Mouse (Mus musculus) cerebellum, adult (tissue): ENCODE results near the gene Gm28305.

Source experiments
- ATAC-seq: cut with Nextera tagmentation; 2 replicates; pipeline ENCODE4 v1.9.2; 2017; ENCODE audit warnings: mild to moderate bottlenecking, moderate library complexity, mixed read lengths; ENCODE audit not compliant: insufficient number of reproducible peaks, low FRiP score, low TSS enrichment

The Gm28305 gene

DNA sequence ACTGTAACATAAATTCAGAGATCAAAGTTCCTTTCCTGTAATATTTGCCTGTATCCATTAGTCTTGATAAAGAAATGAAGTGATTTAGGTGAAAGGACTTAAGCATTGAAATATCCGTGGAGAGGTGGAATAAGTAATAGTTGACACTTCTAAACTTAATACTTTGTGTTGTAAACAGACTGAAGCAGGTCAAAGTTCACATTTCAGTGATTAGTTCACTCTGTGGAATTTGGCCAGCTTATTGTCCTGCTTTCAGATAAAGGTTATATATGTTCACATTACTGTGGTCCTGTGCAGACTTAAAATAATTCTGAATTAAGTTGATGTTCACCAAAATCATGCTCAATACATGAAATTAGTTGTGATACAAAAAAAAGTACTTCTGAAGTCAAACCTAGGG is 24.1 kb downstream of the Gm28305 start:
- no peak for ATAC-seq

- ATAC-seq = no peak
Measured at GRCm38 (mm10) chr9:104070241-104070640, 29.8 kb downstream of the Gm28305 start.

DNA sequence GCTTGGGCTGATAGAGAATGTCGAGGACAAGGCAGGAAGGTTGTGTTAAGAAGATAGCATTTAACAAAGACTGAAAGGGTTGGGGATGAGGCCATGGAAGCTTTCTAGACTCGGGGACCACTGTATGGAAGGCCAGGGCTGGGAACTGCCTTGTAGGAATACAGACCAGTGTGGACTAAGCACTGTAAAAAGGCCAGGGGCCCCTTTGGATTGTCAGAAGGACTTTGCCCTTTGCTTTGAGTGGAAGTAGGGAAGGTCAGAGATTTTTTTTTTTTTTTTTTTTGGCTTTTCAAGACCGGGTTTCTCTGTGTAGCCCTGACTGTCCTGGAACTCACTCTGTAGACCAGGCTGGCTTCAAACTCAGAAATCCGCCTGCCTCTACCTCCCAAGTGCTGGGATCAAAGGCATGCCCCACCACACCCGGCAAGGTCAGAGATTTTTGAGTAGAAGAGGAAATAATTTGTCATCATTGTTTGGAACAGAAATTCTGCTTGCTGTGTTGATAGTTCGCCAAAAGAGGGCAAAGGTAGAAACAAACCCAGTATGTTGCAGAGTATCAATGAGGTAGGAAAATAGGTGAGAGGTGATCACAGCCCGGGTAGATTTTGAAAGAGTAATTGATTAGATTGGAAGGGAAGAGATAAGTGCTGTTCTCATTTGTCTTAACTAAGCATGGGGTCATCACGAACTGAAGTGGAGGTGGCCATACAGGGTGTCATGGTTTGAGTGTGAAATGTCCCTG is 30.6 kb downstream of the Gm28305 start:
- ATAC-seq = no peak

DNA sequence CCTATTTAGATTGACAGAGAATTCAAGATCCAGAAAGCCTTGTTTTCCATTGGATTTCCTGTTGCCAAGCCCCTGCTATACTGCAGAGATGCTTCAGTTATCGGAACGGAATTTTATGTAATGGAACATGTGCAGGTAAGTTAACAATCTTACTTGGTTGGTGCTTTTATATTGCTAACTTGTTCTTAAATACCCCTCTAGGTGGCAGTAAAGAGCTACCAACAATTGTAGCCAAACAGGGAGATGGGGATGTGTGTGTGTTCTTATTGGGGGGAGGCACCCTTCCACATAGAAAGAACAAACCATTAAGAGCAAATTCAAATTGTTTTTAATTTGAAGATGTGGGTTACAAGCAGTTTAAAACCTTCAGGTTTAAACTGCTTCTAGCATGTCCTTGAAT is 35.3 kb downstream of the Gm28305 start:
- ATAC-seq = no peak

DNA sequence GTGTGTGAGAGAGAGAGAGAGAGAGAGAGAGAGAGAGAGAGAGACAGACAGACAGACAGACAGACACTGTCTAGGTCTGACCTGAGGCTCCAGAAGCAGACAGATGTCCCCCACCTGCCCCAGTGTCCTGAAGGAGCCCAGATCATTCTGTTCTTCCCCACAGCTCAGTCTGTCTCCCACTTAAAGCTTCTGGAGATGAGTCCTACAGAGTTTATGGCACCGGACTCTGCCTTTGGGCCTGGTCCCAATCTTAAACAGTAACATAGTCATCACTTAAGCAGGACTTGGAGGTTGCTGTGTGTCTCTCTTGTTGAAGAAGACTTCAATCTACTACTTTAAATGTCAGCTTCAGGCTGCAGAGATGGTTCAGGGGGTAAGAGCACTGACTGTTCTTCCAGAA is 38.3 kb downstream of the Gm28305 start:
- ATAC-seq = no peak

- ATAC-seq = no peak
Measured at GRCm38 (mm10) chr9:104079379-104079778, 38.9 kb downstream of the Gm28305 start.

DNA sequence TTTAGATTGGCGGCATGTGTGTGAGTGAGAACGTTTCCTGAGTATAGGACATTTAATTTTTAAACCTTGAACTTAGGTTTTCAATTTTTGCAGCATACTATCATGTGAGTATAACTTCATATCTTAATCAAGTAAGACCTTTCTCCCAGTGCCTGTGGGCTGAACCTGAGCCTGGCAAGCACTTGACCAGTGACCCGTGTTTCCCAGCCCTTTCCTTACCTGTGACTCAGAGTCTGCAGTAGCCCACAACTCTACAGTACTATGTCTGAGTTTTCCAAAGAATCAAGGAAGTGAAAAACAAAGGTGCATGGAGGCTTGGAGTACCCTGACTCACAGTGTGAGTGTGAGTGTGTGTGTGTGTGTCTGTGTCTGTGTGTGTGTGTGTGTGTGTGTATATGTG is 39.6 kb downstream of the Gm28305 start:
- ATAC-seq = no peak

- no peak for ATAC-seq
Measured at GRCm38 (mm10) chr9:104085730-104086429, 45.4 kb downstream of the Gm28305 start.

DNA sequence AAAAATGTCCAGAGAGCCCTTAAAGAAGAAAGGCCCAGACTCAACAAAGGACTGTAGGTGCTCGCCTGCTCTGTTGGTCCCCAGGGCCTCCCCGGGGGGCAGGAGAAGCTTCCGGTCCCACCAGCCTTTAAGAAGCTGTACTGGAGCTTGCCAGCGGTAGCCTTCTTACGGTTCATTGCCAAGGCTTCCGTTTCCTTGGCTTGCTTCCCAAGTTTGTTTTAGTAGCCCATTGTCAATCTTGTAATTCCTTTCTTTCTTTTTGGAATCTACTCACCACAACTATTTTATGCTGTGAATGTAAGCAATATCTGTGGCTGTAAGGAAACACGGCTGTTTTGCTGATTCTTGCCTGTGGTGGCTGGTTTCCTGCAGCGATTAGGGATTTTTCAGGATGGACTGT is 48.1 kb downstream of the Gm28305 start:
- ATAC-seq = no peak

- ATAC-seq = no peak
Measured at GRCm38 (mm10) chr9:104092945-104093344, 52.5 kb downstream of the Gm28305 start.

DNA sequence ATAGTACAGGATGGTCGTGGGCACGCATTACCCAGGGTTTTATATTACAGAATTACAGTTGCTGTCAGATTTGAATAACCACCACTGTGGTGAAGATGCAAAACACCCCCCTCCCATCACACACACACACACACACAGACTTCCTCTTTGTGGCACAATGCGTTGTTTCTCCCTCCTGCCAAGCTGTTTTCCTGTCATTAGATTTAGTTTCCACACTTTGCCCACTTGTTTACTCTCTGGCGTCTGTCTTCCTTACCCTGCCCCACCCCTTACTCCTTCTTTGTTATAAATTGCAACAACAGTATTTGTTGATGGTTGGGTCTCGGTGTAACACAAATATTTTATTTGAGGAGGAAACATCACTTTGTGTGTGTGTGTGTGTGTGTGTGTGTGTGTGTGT is 57.8 kb downstream of the Gm28305 start:
- no peak for ATAC-seq

DNA sequence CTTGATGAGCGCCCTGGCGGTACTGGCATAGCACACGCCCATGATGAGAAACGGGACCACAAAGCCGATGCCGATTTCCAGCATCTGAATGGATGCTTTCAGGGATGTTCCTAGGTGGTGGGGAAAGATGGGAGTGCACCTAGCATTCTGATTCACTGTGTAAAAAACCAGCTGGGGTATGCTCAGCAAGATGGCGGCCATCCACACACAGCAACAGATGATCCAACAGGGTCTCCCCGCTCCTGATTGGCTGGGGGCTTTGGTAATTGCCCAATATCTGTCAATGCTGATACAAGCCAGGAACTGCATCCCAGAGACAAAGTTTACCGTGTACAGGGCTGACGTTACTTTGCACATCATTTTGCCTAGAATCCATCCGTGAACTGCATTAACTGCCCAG is 58.6 kb downstream of the Gm28305 start:
- ATAC-seq = no peak

- ATAC-seq = no peak
Measured at GRCm38 (mm10) chr9:104100822-104101221, 60.4 kb downstream of the Gm28305 start.

DNA sequence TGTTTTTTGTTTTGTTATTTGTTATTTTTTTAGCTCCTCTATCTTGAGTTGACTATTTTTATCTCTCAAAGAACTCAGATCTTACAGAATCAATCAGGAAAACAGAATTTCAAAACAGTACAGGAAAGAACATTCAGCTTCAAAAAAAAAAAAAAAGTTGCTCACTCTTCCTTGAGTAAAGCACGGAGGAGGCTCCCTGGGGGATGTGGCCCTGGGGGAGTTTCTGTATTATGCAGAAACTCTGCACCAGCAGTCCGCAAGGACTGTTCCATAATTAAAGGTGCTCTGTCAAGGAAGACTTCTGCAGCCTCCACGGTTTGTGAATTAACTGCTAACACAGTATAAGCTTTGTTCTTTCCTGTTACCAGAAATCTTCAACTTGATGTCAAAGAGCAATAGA is 61.0 kb downstream of the Gm28305 start:
- no peak for ATAC-seq

DNA sequence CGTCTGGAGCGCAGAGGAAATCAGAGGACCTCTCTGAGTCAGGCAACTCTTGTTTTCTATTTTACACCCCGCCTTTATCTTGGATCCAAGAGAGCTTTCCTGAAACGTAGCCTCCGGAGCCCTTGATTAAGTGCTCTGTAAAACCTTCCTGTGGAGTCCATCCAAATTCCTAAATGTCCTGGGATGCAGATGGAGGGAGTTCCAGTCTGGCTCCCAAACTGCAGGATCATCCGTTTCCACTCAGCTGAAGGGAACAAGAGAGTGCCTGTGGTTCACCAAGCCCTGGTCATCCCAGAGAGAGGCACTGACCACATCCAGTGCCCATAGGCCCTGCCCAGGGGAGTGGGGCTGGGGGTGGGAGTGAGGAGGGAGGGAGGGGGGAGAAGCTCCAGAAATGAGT is 61.8 kb downstream of the Gm28305 start:
- no peak for ATAC-seq

- ATAC-seq = no peak
Measured at GRCm38 (mm10) chr9:104102901-104103300, 62.4 kb downstream of the Gm28305 start.

DNA sequence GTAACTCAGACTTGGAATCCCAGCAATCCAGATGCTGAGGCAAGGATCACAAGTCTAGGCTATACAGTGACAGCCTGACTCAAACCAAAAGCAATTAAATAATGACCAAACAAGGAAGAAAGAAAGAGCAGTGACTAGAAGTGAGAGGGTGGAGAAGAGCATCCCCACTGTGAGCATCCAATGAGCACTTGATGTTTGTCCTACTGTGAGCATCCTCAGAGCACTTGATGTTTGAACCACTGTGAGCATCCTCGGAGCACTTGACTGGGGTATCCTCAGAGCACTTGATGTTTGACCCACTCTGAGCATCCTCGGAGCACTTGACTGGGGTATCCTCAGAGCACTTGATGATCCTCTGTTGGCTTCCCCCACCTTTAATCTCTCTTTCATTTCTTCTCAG is 64.5 kb downstream of the Gm28305 start:
- ATAC-seq = no peak

- no peak for ATAC-seq
Measured at GRCm38 (mm10) chr9:104106930-104107329, 66.5 kb downstream of the Gm28305 start.

GRCm38 (mm10) chr9:104107482-104107881 is 67.0 kb downstream of the Gm28305 start:
- no peak for ATAC-seq

DNA sequence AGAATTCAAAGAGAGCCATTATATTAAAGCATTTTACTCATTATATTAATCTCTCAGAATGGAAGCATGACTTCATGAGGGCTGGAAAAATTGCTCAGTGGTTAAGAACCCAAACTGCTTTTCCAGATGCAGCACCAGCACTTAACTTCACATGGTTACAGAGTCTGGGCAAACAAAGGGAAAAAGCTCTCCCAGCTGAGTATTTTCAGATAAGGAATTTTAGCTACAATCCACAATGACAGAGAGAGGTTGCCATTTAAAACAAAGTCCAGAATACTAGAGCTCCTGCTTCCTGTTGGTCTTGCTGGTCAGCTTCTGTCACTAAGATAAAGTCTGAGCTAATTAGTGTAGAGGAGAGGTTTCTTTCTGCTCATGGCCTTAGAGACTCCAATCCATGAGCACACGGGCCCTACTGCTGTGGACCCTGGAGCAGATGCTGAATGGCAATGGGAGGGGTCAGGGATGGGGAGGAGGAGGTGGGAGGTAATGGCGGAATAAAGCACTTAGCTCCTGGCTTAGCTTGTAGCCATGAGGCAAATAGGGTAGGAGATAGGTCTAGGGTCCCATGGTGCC is 68.2 kb downstream of the Gm28305 start:
- ATAC-seq = no peak

DNA sequence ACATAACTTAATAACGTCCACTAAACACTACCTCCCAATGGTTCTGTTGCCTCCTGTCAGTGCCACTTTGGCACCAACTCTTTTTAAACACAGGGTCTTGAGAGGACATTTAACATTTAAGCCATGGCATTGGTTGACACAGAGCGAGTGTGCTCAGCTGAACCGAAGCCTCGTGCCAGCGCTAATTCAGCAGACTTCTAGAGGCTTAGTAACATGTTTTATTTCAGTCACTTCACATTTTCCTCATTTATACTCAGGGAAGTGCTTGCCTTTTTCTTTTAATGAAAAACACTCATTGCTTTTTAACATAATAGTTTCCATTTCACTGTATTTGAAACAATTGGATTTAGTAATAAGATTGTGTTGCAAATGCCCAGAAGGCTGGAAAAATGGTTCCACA is 68.7 kb downstream of the Gm28305 start:
- ATAC-seq = no peak

DNA sequence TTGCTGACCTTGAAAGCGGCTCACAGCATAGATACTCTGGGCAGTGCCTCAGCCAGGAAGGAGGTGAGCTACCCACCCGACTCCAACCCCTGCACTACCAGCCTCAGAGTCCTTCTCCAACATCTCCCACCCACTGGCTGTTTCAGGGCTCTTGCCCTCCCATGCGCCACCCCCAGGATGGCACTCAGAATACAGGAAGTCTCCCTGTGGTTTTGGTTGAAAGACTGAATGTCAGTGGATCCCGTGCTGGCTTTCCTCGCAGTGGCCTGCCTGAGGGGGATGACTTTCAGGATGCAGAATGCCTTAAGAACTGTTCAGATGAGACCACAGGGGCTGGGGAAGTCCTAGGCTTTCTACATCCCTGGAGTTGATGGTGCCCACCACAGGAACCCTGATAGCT is 82.6 kb downstream of the Gm28305 start:
- ATAC-seq = no peak
